Mouse (Mus musculus): ENCODE data around the gene Ccrl2.

DNA sequence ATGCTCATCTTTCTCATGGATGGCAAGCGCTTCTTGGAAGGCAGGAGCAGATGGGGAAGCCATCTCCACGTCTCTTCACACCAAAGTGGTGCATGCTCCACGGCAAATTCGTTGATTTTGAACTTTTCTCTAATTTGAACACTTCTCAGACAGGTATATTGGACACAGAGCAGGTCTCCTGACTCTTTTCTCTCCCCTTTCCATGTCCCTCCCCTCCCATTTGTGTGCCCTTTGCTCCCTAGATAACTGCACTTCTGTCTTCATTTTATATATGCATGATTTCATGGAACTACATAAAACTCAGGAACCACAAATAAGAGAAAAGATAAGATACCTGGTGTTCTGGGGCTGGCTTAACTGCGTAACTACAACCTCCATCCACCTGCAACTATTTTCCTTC lies 46.0 kb upstream of the Ccrl2 start:
- TF ChIP-seq CTCF (IDR thresholded peaks at IDR 0.05; ENCODE audit: low read depth, low read length) (no peak), POLR2A (IDR thresholded peaks at IDR 0.05; ENCODE audit: borderline replicate concordance, low read depth, low read length) (no peak)

Data from bone marrow macrophage, adult 2 months (primary cell).